Mouse (Mus musculus) megakaryocyte, embryonic 14.5 days (primary cell): ENCODE data around the gene Smarcd2. TPM values are rescaled to one million over a fixed set of nuclear protein-coding genes. Genes with fewer than 3 reads are reported as not detected.
"Not testable (repeated sequence)": the region's sequence is repeated elsewhere in the genome, so short reads cannot be mapped to it uniquely, and the experiment has no call there.

ENCODE experiments used
- H3K27me3 ChIP-seq: replicated peaks from 2 replicates; pipeline ENCODE3; 2012; ENCODE audit warnings: inconsistent platforms
- H3K36me3 ChIP-seq: replicated peaks from 2 replicates; pipeline ENCODE3; 2012; ENCODE audit warnings: low read length, inconsistent platforms, mixed read lengths
- H3K4me1 ChIP-seq: 2 replicates; pipeline ENCODE4 v1.6.1; 2012; ENCODE audit warnings: inconsistent platforms
- H3K4me3 ChIP-seq: replicated peaks from 2 replicates; pipeline ENCODE3; 2012; ENCODE audit warnings: moderate library complexity, mild to moderate bottlenecking, inconsistent platforms
- H3K9me3 ChIP-seq: 2 replicates; pipeline ENCODE4 v1.6.1; 2012; ENCODE audit warnings: inconsistent platforms
- FLI1 ChIP-seq: IDR thresholded peaks from 2 replicates; pipeline ENCODE4 v1.6.1; 2012; ENCODE audit warnings: low read length, inconsistent platforms, mixed read lengths
- GATA1 ChIP-seq: IDR thresholded peaks from 3 replicates; pipeline ENCODE4 v1.6.1; 2012; ENCODE audit warnings: mixed read lengths, low read length, inconsistent platforms, borderline replicate concordance
- polyA plus RNA-seq: library from polyadenylated mRNA; stranded (reverse); fragments of >175 nt; gene quantifications from 2 replicates; pipeline ENCODE4 v1.2.3, GENCODE M21; 2012; ENCODE audit warnings: low replicate concordance; ENCODE audit not compliant: insufficient read depth

Gene Smarcd2
- polyA plus RNA-seq, 1 experiment: 51.3 TPM

DNA sequence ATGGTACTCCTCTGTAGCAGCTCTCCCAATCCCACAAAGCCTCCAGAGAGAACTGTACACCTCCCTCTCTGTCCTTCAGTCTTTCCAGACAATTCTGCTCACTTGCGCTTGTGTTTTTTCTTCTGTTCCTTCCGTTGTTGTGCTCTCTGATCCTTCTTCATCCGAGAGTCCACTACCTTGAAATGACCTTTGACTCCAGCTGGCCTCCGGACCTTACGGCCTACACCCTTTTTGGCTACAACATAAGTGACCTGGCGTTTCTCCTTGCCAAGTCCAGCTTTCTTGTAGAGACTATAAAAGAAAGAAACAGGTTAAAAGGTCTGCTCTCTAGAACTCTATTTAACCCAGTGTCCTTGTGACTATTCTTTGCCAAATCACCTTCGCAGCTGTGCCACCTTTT lies 23.4 kb downstream of the Smarcd2 start:
- H3K27me3 ChIP-seq: no peaks in the 10 kb centered on the region
- peaks cover 100% of the 10 kb centered on the region for H3K36me3 ChIP-seq
- no peak for TF ChIP-seq GATA1
- TF ChIP-seq FLI1: no peak
- no peaks in the 10 kb centered on the region for H3K9me3 ChIP-seq
- H3K4me3 ChIP-seq: no peak overlapping the region
- H3K4me1 ChIP-seq: peaks cover 10% of the 10 kb centered on the region

DNA sequence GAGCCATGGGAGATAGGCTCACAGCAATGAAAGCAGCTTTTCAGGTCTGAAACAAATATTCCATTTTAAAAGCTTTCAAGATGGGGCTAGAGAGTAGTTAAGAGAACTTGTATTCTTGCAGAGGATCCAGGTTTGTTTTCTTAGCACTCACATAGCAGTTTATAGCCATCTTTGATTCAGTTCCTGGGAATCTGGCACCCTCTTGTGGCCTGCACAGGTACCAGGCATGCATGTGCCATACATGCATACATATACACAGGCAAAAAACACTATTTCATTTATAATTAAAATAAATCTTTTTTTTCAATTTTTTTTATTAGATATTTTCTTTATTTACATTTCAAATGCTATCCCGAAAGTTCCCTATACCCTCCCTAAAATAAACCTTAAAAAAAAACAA lies 25.9 kb downstream of the Smarcd2 start:
- TF ChIP-seq GATA1 (no peak), FLI1 (no peak)
- no peaks in the 10 kb centered on the region for H3K4me1 ChIP-seq
- no peak overlapping the region for H3K4me3 ChIP-seq

DNA sequence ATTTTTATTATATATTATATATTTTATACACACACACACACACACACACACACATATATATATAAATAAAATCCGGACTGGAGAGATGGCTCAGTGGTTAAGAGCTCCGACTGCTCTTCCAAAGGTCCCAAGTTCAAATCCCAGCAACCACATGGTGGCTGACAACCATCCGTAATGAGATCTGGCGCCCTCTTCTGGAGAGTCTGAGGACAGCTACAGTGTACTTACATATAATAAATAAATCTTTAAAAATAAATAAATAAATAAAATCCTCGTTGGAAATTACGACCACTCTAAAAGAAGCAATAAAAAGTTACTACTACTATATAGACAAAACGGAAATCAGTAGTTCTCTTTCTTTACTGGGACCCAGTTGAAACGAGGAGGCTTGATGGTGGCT lies 38.8 kb downstream of the Smarcd2 start:
- not testable (repeated sequence) for H3K27me3 ChIP-seq, H3K4me1 ChIP-seq, H3K9me3 ChIP-seq, H3K4me3 ChIP-seq
- peaks cover 91% of the 10 kb centered on the region for H3K36me3 ChIP-seq

More for the DNA sequence above, 25.9 kb downstream of the Smarcd2 start:
- Histone ChIP-seq H3K36me3 (peaks cover 100% of the 10 kb centered on the region), H3K9me3 (no peaks in the 10 kb centered on the region), H3K27me3 (no peaks in the 10 kb centered on the region)

DNA sequence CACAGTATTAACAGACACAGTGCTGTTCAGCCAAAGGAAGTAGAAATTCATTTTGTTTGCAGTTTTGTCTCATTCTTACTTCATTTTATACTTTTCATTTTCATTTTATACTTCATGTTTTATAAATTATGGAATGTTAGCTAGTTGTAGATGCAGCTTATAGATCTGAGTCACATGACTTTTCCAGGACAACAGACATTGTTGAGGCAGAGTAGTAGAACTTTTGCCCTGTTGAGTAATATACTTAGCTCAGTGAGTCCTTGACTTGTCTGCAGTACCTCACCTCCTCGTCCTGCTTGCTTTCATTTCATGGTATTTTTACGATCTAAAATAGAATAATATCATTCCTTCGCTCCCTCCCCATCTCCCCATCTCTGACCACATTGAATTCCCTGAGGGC lies 52.2 kb downstream of the Smarcd2 start:
- no peak for TF ChIP-seq FLI1
- no peak for TF ChIP-seq GATA1
- Histone ChIP-seq H3K36me3 (peaks cover 30% of the 10 kb centered on the region), H3K4me3 (no peak overlapping the region), H3K27me3 (no peaks in the 10 kb centered on the region), H3K9me3 (no peaks in the 10 kb centered on the region), H3K4me1 (peaks cover 54% of the 10 kb centered on the region)

DNA sequence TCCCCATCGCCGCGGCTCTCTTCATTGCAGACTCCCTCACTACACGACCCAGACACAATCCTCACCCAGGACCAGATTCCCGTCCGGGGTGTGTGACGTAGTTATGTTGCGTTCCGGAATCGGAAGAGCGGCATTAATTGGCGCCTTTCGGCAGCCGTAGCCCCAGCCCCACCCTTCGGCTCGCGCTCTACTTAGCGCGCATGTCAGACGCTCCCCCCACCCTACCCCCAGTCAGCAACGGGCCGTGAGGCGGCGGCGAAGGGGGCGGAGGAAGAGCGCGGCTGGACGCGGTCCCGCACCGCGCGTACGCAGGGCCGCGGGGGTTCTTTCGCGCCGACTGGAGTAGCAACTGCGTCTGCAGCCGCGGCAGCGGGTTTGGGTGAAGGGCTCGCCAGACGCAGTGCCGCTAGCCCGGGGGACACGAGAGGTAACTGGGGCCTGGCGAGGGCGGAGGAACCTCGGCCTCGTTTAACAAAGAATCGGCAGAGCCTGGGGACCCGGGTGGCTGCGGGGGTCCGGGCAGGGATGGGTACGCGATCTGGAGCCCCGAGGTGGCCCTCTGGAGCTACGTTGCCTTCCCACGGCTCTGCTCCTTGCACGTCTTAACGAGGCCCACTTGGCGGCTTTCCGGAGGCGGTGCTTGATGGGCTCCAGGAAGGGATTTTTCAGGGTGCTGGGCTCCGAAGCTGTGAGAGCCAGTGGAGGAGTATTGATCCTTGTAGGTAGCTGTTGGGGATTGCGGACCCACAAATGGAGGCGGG lies 55.9 kb downstream of the Smarcd2 start, which contains the start of gene Ddx42:
Gene Ddx42 (plus strand): TSS at position 197 of the 761 bp plus-strand sequence.
- H3K36me3 ChIP-seq: peaks cover 25% of the 10 kb centered on the region

DNA sequence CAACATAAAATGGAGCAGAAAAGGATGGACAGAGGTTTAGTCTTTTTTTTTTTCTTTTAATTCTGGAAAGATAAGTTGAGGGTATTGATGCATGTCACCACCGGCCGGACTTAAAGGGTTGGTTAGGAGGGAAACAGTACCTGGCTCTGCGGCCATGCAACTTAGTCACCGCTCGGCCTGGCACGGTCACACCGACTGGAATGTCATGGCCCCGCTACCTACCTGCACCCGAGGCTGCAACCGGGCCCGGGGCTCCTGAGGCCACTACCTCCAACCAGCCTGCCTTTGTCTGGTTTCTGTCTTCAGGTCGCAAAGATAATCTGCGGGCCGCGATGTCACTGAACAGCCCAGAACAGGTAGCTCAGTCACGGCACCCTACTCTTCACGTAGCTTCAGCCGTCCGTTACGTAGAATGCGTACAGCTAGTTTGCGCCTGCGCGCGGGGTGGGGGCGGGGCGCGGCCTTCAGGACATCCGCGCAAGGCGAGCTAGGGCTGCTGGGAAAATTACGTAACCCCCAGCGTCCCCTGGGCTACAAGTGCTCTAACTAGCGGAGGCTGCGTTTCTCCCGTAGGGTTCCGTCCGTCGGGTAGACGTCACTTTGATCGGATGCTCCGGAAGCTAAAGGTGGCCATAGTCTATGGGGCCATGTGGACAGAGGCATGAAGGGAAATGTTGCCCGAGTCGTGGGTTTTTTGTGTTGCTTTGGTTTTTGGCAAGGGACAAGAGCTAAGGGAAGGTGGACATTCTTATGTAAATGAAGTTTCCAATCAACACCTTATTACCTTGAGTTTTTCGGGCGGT lies 56.6 kb downstream of the Smarcd2 start, which contains the start of gene Ccdc47:
Gene Ccdc47 (minus strand): TSS at position 418 of the 803 bp plus-strand sequence.
- TF ChIP-seq FLI1 (peak; percentile 54; the same call in 1 of the 2 replicates), GATA1 (no peak)
- H3K9me3 ChIP-seq: no peaks in the 10 kb centered on the region
- peak within 1 kb of the TSS; percentile 100 for H3K4me3 ChIP-seq
- H3K4me1 ChIP-seq: peaks cover 46% of the 10 kb centered on the region
- H3K27me3 ChIP-seq: no peaks in the 10 kb centered on the region
- H3K36me3 ChIP-seq: peaks cover 33% of the 10 kb centered on the region

More for the DNA sequence above, 55.9 kb downstream of the Smarcd2 start, which contains the start of gene Ddx42:
- no peaks in the 10 kb centered on the region for H3K9me3 ChIP-seq
- peak within 1 kb of the TSS; percentile 100 for H3K4me3 ChIP-seq
- TF ChIP-seq FLI1 (0 out of 2 replicates have a peak, but pooled peaks have one; percentile 1), GATA1 (no peak)
- H3K27me3 ChIP-seq: no peaks in the 10 kb centered on the region
- H3K4me1 ChIP-seq: peaks cover 46% of the 10 kb centered on the region

DNA sequence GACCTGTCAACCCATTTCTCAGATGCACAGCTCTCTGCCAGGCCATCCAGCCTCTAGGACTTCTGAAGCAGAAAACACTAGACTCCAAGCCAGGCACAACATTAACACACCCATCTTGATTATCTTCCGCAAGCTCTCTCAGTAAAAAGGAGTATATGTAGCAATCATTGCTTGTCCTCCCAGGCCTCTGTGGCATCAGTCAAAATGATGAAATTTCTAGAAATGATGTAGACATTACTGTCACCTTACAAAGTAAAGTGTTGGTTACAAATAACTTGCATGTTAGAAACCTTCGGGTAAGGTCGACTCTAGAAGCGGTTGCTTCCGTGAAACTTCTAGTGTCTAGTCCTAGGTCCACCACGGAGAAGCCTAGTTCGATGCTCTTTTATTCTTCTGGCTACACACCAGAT lies 57.3 kb downstream of the Smarcd2 start:
- peak overlapping the region; percentile 100 for H3K4me3 ChIP-seq
- peaks cover 35% of the 10 kb centered on the region for H3K36me3 ChIP-seq
- H3K9me3 ChIP-seq: no peaks in the 10 kb centered on the region
- H3K4me1 ChIP-seq: peaks cover 40% of the 10 kb centered on the region
- TF ChIP-seq GATA1 (no peak), FLI1 (no peak)
- no peaks in the 10 kb centered on the region for H3K27me3 ChIP-seq

DNA sequence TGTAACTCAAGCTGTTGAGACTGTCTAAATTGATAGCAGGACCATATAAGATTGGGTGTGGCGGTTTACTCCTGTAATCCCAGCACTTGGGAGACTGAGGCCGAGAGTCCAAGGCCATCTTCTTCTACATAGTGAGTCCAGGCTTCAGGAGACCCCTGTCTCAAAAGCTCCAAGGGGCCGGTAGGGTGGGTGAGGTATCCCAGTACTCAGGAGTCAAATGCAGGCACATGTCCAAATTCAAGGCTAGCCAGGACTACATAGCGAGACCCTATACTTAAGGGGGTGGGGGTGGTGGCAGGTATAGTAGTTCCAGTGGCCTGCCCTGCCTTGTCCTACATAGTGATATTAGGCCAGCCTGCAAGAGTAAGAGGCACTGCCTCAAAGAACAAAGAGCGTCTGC lies 57.9 kb downstream of the Smarcd2 start:
- TF ChIP-seq FLI1: no peak
- TF ChIP-seq GATA1: no peak
- Histone ChIP-seq H3K4me1 (peaks cover 37% of the 10 kb centered on the region), H3K9me3 (no peaks in the 10 kb centered on the region), H3K36me3 (peaks cover 41% of the 10 kb centered on the region), H3K27me3 (no peaks in the 10 kb centered on the region), H3K4me3 (peak overlapping the region; percentile 100)

Other genes starting within 250 kb of the Smarcd2 start
- gene Dcaf7, start 236.1 kb downstream of the Smarcd2 start, polyA plus RNA-seq: 1.7 and 5.8 TPM in 2 replicates
- 2.7 and 3.8 TPM in 2 replicates for gene Taco1, start 206.9 kb downstream of the Smarcd2 start, polyA plus RNA-seq
- 1.5 and 1.6 TPM in 2 replicates for gene Map3k3, start 188.4 kb downstream of the Smarcd2 start, polyA plus RNA-seq
- not detected in 2 replicates for gene Gm10840, start 112.1 kb downstream of the Smarcd2 start, polyA plus RNA-seq
- gene Limd2, start 112.1 kb downstream of the Smarcd2 start, polyA plus RNA-seq: 121 and 146 TPM in 2 replicates
- 50.4 and 187 TPM in 2 replicates for gene Strada, start 70.8 kb downstream of the Smarcd2 start, polyA plus RNA-seq
- gene Ccdc47, start 56.6 kb downstream of the Smarcd2 start, polyA plus RNA-seq: 1.4 and 4.7 TPM in 2 replicates
- 4.9 and 12.1 TPM in 2 replicates for gene Ddx42, start 56.0 kb downstream of the Smarcd2 start, polyA plus RNA-seq
- 6.7 TPM in 1 of 2 replicates, not detected in the other for gene Ftsj3, start 16.9 kb downstream of the Smarcd2 start, polyA plus RNA-seq
- 1.8 and 34.7 TPM in 2 replicates for gene Psmc5, start 16.8 kb downstream of the Smarcd2 start, polyA plus RNA-seq
- not detected in 2 replicates for gene Tcam1, start 3.7 kb upstream of the Smarcd2 start, polyA plus RNA-seq
- not detected in 2 replicates for gene Gh, start 28.9 kb upstream of the Smarcd2 start, polyA plus RNA-seq
- 1.1 TPM in 1 of 2 replicates, not detected in the other for gene Cd79b, start 41.8 kb upstream of the Smarcd2 start, polyA plus RNA-seq
- gene Scn4a, start 80.3 kb upstream of the Smarcd2 start, polyA plus RNA-seq: not detected in 2 replicates
- not detected in 2 replicates for gene Prr29, start 92.5 kb upstream of the Smarcd2 start, polyA plus RNA-seq
- 2.3 and 19.4 TPM in 2 replicates for gene Icam2, start 115.1 kb upstream of the Smarcd2 start, polyA plus RNA-seq
- gene Ern1, start 214.9 kb upstream of the Smarcd2 start, polyA plus RNA-seq: 0.86 and 3.0 TPM in 2 replicates